Mouse (Mus musculus) midbrain, embryonic 14.5 days (tissue): ENCODE results near the gene Zswim1. TPM values are rescaled to one million over a fixed set of nuclear protein-coding genes. Genes with fewer than 3 reads are reported as not detected.

Experiments
- ATAC-seq: fragments of 200-750 bp; cut with Nextera tagmentation; 2 replicates; pipeline ENCODE4 v1.8.0; 2017; ENCODE audit warnings: moderate number of reproducible peaks, moderate library complexity; ENCODE audit not compliant: low FRiP score, low TSS enrichment
- DNase-seq: peaks from one replicate; pipeline ENCODE4 v3.0.0-alpha.2; 2015
- H3K27ac ChIP-seq: fragments of 300-500 bp; sonication (generic); replicated peaks from 2 replicates; pipeline ENCODE4 v1.5.1; 2014; ENCODE audit warnings: mild to moderate bottlenecking, low read depth, low read length, moderate library complexity
- H3K27me3 ChIP-seq: fragments of 300-500 bp; sonication (generic); 2 replicates; pipeline ENCODE4 v1.6.1; 2014; ENCODE audit warnings: low read length, control low read depth, mixed read lengths; ENCODE audit not compliant: control insufficient read depth, insufficient read depth
- H3K36me3 ChIP-seq: fragments of 300-500 bp; sonication (generic); 2 replicates; pipeline ENCODE4 v1.6.1; 2014; ENCODE audit warnings: low read length, control low read depth; ENCODE audit not compliant: control insufficient read depth, insufficient read depth
- H3K4me1 ChIP-seq: fragments of 300-500 bp; sonication (generic); 2 replicates; pipeline ENCODE4 v1.6.1; 2014; ENCODE audit warnings: mild to moderate bottlenecking, antibody characterized with exemption, low read length, control low read depth; ENCODE audit not compliant: control insufficient read depth, insufficient read depth
- H3K4me2 ChIP-seq: fragments of 300-500 bp; sonication (generic); 2 replicates; pipeline ENCODE4 v1.6.1; 2014; ENCODE audit warnings: mild to moderate bottlenecking, low read length, moderate library complexity
- H3K4me3 ChIP-seq: fragments of 300-500 bp; sonication (generic); replicated peaks from 2 replicates; pipeline ENCODE4 v1.5.1; 2014; ENCODE audit warnings: low read depth, low read length
- H3K9ac ChIP-seq: fragments of 300-500 bp; sonication (generic); replicated peaks from 2 replicates; pipeline ENCODE4 v1.6.1; 2014; ENCODE audit warnings: mild to moderate bottlenecking, low read length, moderate library complexity
- H3K9me3 ChIP-seq: fragments of 300-500 bp; sonication (generic); 2 replicates; pipeline ENCODE4 v1.6.1; 2016; ENCODE audit warnings: low read length, control low read depth, mixed read lengths; ENCODE audit not compliant: control insufficient read depth
- WGBS: fragments of 180-500 bp; shearing (Covaris S2); extraction: QIAGEN DNeasy Blood & Tissue Kit; methylation state at CpG from one replicate; pipeline ENCODE4 v1.1.7; 2014; 5-methylcytosine and 5-hydroxymethylcytosine counted together
- polyA plus RNA-seq: library from polyadenylated mRNA; unstranded; fragments of >200 nt; fragmentation: Nextera tagmentation; extraction: Ambion mirVana; gene quantifications from 2 replicates; pipeline ENCODE4 v1.2.1, GENCODE M21; 2014

Zswim1 gene
- polyA plus RNA-seq = 27.8 and 30.5 TPM in 2 replicates

DNA sequence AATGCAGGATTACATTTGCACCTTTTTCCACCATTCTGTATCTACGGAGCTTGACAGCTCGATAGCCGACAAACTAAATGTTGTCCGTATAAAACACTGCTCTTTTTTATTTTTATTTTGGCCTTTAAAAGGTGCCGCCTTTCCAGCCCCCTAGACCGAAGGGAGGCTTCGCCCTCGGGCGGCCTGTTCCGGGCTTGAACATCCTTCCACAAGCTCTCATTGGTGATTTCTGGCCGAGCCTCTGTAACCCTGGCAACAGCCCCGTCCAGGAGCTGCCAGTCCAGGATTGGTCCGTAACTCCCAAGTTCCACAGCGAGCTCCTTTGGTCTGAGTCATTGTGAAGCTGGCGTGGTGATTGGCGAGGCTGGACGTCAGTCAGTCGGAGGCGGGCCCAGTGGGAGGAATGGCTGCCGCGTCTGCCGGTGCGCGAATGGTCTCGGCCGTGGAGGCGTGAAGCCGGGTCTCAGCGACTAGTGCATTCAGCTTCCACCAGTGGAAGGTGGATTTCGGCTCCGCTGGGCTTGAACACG, at the start of gene Zswim1:
Zswim1 (plus strand) TSS at position 51 of the 530 bp plus-strand sequence.
- H3K36me3 ChIP-seq = peaks cover 49% of the 10 kb centered on the region
- peak within 1 kb of the TSS; percentile 66 for H3K4me3 ChIP-seq
- no peaks in the 10 kb centered on the region for H3K9me3 ChIP-seq
- peak; percentile 98 for DNase-seq
- peaks cover 5% of the 10 kb centered on the region; the same call in 1 of the 2 replicates for H3K4me1 ChIP-seq
- under 1% methylated on average over 32 of the region's 32 CpGs for WGBS
- H3K27me3 ChIP-seq = no peaks in the 10 kb centered on the region
- H3K9ac ChIP-seq = peak within 1 kb of the TSS; percentile 69
- ATAC-seq = peak; percentile 99
- H3K27ac ChIP-seq = peak within 1 kb of the TSS; percentile 92
- peak within 1 kb of the TSS; percentile 67 for H3K4me2 ChIP-seq

DNA sequence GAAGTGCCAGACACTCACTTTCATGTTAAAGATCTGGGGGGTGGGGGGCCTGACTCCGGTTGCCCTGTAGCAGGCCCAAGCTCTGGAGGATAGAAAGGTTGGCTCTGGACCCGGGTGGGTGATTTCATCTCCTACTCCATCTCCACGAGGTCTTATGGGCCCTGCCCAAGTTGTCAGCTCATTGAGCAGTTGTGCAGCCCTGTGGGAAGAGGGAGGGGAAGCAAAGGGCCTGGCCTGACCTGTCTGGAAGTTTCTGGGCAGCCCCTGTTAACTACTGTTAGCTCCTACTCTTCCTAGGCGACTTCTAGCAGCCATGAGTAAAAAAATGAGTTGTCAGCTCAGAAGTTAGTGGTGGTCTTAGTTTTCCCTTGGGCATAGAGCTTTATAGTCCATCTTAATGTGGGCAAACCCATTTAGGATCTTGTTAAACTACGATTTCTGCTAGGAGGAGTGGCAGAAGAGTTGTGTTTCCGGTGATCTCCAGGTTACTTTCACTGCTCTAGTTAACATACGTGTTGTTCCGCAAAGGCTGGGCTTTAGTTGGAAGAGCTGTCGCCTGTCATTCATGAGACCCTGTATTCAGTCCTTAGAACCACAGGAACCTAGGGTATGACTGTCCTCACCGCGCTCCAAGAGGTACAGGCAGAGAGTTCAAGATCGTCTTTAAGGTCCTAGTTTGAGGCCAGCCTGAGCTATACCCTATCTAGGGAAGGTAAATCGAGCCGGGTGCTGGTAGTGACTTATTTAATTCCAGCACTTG, 49.1 kb upstream of the Zswim1 start:
- H3K4me3 ChIP-seq = no peak overlapping the region
- WGBS = 82% methylated on average over 14 of the region's 14 CpGs
- no peaks in the 10 kb centered on the region for H3K9me3 ChIP-seq
- no peak overlapping the region for H3K9ac ChIP-seq
- no peaks in the 10 kb centered on the region for H3K27me3 ChIP-seq
- H3K27ac ChIP-seq = no peak overlapping the region
- ATAC-seq = no peak
- H3K4me2 ChIP-seq = no peak overlapping the region
- peaks cover 5% of the 10 kb centered on the region for H3K4me1 ChIP-seq
- DNase-seq = no peak
- no peaks in the 10 kb centered on the region for H3K36me3 ChIP-seq

DNA sequence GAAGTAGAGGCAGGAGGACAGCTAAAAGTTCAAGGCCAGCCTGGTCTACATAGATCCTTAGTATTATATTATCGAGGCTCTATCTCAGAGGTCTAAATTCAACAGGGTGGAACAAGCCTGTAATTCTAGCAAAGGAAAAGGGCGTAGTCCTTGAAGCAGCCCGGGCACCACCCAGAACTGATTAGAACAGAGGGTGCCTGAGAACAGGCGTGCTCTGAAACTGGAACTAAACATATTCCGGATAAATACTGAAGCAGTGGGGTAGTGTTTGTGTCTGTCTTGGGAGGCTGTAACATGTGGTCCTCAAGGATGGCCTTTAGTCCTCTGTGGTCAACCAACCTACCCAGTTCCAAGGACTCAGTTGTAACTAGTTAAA, 48.5 kb upstream of the Zswim1 start:
- H3K9ac ChIP-seq = no peak overlapping the region
- H3K27me3 ChIP-seq = no peaks in the 10 kb centered on the region
- no peaks in the 10 kb centered on the region for H3K36me3 ChIP-seq
- H3K4me3 ChIP-seq = no peak overlapping the region
- no peak overlapping the region for H3K27ac ChIP-seq
- ATAC-seq (no peak), DNase-seq (no peak)
- 89% methylated on average over 5 of the region's 5 CpGs for WGBS
- H3K9me3 ChIP-seq = no peaks in the 10 kb centered on the region
- H3K4me1 ChIP-seq = peaks cover 5% of the 10 kb centered on the region
- no peak overlapping the region for H3K4me2 ChIP-seq

DNA sequence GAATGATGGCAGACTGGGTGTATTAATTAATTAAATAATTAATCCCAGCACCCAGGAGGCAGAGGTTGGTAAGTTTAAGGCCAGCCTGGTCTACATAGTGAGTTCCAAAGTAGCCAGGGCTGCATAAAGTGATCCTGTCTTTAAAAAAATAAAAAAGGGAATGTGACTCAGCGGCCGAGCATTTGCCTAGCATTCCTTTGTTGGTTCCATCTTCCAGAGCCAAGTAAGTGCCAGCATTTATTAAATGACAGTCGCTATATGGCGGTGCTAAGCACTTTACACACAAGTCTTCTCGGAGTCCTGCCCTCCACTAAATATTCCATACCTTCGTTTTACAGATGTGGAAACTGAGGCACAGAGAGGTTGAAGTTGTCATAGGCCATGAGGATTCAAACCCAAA, 46.4 kb upstream of the Zswim1 start:
- Histone ChIP-seq H3K4me1 (no peaks in the 10 kb centered on the region), H3K27ac (no peak overlapping the region), H3K4me2 (no peak overlapping the region), H3K4me3 (no peak overlapping the region), H3K27me3 (no peaks in the 10 kb centered on the region), H3K9me3 (no peaks in the 10 kb centered on the region), H3K36me3 (no peaks in the 10 kb centered on the region), H3K9ac (no peak overlapping the region)
- ATAC-seq = no peak
- 91% methylated on average over 6 of the region's 6 CpGs for WGBS
- DNase-seq = no peak

DNA sequence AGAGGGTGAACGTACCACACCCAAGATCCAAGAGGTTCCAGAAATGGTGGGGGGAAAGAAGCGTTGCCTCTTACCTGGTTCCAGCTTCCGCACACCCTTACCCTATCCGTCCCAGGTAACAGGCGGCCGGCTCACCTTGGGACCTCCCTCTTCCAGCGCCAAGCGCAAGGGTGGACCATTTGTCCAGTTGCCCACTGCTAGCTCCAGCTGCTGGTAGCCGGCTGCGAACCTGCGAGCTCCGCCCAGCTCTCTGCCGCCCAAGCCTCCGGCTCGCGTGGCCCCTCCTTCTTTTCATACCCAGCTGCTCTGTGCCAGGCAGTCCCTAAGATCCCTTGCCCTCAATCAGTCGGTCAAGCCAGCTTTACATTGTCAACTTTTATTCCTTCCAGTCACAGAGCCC, 45.7 kb upstream of the Zswim1 start:
- Histone ChIP-seq H3K4me1 (no peaks in the 10 kb centered on the region), H3K4me2 (no peak overlapping the region), H3K9me3 (no peaks in the 10 kb centered on the region), H3K27ac (no peak overlapping the region), H3K9ac (no peak overlapping the region), H3K4me3 (no peak overlapping the region), H3K27me3 (no peaks in the 10 kb centered on the region), H3K36me3 (no peaks in the 10 kb centered on the region)
- WGBS = 73% methylated on average over 17 of the region's 17 CpGs
- DNase-seq = no peak
- no peak for ATAC-seq

DNA sequence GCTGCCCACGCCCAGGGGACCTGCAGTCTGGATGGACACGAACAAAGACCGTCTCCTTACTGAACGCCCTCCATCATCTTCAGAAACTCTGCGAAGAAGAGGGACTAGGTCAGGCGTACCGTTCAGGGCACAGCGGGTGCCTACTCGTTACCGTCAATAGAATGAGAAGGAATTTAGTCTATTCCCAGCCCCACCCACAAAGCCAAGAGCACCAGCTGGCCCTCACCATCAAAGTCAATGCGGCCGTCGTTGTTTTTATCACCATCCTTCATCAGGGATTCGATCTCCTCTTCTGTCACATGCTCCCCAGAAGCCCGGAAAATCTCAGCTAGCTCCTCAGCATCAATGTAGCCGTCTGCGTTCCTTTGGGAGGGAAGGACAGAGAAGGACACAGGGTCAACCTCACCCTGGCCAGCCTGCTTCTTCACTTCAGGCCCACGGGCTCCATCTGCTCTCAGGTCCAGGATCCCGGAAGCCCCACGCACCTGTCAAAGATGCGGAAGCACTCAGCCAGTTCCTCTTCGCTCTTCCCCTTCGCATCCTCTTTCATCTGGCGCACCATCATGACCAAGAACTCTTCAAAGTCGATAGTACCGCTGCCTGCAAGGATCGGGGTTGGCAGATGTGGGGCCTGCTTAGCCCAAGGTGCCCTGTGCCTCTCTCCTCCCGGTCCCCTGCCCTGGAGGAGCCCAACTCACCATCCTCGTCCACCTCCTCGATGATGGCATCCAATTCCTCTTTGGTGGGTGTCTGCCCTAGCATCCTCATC, 45.1 kb upstream of the Zswim1 start:
- no peak overlapping the region for H3K4me2 ChIP-seq
- 85% methylated on average over 30 of the region's 30 CpGs for WGBS
- DNase-seq = no peak

DNA sequence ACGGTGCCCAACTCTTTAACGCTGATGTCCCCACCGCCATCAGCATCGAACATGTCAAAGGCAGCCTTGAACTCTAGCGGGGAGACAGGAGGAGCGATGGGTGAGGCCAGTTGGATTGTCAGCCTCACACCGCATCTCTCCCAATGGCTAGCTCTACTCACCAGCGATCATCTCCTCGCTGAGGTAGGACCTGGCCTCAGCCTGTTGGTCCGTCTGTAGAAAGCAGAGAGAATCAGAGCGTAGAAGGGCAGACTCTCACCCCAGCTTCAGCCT, 44.5 kb upstream of the Zswim1 start:
- Histone ChIP-seq H3K27me3 (no peaks in the 10 kb centered on the region), H3K4me2 (no peak overlapping the region), H3K4me1 (no peaks in the 10 kb centered on the region), H3K27ac (no peak overlapping the region), H3K9me3 (no peaks in the 10 kb centered on the region), H3K9ac (no peak overlapping the region), H3K36me3 (no peaks in the 10 kb centered on the region), H3K4me3 (no peak overlapping the region)
- ATAC-seq = no peak
- 90% methylated on average over 11 of the region's 11 CpGs for WGBS
- no peak for DNase-seq

More for the DNA sequence above, 45.1 kb upstream of the Zswim1 start:
- Histone ChIP-seq H3K4me1 (no peaks in the 10 kb centered on the region), H3K27me3 (no peaks in the 10 kb centered on the region), H3K27ac (no peak overlapping the region), H3K9me3 (no peaks in the 10 kb centered on the region), H3K4me3 (no peak overlapping the region), H3K36me3 (no peaks in the 10 kb centered on the region), H3K9ac (no peak overlapping the region)
- no peak for ATAC-seq

DNA sequence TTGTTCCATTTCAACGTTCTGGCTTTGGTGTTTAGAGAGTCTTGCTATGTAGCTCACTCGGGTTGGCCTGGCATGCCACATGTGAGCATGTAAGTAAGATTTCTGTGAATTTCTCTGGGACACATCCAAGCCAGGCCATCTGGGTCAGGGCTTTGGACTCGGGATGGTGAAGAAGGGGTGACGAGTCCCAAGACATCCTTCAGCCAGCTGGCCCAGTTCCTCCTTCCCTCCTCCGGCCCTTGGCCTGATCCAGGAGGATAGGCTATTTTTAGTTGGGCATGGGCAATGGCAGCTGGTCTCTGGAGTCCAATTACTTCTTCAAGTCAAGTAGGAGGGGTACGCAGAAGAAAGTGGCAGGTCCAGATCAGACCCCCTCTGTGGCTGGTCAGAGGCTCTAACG, 43.7 kb upstream of the Zswim1 start:
- no peak overlapping the region for H3K9ac ChIP-seq
- H3K4me2 ChIP-seq = no peak overlapping the region
- 86% methylated on average over 7 of the region's 7 CpGs for WGBS
- no peaks in the 10 kb centered on the region for H3K4me1 ChIP-seq
- no peaks in the 10 kb centered on the region for H3K36me3 ChIP-seq
- ATAC-seq (no peak), DNase-seq (no peak)
- H3K27me3 ChIP-seq = no peaks in the 10 kb centered on the region
- no peak overlapping the region for H3K27ac ChIP-seq
- H3K9me3 ChIP-seq = no peaks in the 10 kb centered on the region
- no peak overlapping the region for H3K4me3 ChIP-seq
